Mouse (Mus musculus): ENCODE measurements around the gene Mlip.
A peak's percentile ranks its signal among the peaks of the same experiment; 100 is the strongest.

The Mlip gene

GRCm38 (mm10) chr9:77172044-77172443 is 180.7 kb downstream of the Mlip start:
- DNase-seq, result no peak

GRCm38 (mm10) chr9:77165877-77166276 is 186.9 kb downstream of the Mlip start:
- no peak for DNase-seq

DNA sequence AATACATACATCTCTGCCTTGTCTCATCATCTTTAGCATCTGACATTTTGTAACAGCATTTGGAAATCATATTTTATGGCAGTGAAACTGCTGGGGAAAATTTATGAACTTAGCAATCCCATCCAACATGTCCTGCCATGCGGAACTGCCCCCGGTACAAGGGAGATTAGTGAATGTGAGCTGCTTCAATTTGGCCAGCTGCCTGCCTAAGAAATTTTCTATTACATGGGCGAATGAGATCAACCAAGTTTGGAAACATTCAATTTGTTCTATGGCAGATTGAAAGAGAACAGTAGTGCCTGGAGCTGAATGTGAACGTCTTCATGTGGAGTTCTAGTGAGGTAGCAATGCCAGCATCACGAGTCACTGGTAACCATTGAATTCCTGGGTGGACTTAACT is 191.0 kb downstream of the Mlip start:
- no peak for DNase-seq

- DNase-seq, result no peak
Observed at GRCm38 (mm10) chr9:77160277-77160926, 192.4 kb downstream of the Mlip start.

- DNase-seq, result no peak
Observed at GRCm38 (mm10) chr9:77148518-77149257, 204.1 kb downstream of the Mlip start.

- no peak for DNase-seq
Observed at GRCm38 (mm10) chr9:77119735-77120134, 233.0 kb downstream of the Mlip start.

DNA sequence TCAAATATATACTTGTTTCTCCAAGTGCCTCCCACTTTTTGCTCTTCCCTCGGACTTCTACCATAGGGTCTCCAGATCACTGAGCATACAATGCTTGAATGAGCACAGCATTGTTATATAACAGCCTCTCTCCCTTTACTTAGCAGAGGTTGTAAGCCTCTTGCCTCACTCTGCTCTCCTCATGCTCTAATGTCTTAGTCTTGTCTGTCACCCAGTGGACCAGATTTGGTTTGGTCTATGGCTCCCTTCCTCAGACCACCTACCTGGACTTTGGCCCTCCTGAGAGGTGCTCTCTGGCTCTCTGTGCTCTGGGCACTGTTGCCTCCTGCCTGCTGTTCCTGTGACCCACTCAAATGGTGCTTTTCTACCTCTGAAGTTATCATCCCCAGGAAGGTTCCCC is 255.9 kb downstream of the Mlip start:
- no peak for DNase-seq

DNA sequence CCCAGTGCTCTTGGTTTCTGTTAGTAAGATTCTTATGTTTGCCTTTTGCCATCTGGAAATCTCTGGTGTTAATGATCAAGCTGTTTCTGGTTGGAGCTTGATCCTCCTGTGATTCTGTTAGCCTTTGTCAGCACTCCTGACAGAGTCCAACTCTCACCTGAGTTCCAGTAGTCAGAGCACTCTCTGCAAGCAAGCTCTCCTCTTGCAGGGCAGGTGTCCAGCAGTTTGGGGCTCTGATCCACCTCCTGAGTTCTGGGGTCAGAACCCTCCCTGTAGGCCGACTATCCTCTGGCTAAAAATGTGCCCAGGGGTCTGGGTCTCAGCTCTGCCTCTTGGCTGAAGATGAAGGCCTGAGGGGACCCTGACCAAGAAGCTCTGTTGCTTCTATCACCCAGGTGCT is 269.5 kb downstream of the Mlip start:
- DNase-seq, result peak; percentile 39

GRCm38 (mm10) chr9:77071676-77072075 is 281.1 kb downstream of the Mlip start:
- DNase-seq, result peak; percentile 19

- no peak for DNase-seq
Observed at GRCm38 (mm10) chr9:77056611-77057010, 296.2 kb downstream of the Mlip start.

DNA sequence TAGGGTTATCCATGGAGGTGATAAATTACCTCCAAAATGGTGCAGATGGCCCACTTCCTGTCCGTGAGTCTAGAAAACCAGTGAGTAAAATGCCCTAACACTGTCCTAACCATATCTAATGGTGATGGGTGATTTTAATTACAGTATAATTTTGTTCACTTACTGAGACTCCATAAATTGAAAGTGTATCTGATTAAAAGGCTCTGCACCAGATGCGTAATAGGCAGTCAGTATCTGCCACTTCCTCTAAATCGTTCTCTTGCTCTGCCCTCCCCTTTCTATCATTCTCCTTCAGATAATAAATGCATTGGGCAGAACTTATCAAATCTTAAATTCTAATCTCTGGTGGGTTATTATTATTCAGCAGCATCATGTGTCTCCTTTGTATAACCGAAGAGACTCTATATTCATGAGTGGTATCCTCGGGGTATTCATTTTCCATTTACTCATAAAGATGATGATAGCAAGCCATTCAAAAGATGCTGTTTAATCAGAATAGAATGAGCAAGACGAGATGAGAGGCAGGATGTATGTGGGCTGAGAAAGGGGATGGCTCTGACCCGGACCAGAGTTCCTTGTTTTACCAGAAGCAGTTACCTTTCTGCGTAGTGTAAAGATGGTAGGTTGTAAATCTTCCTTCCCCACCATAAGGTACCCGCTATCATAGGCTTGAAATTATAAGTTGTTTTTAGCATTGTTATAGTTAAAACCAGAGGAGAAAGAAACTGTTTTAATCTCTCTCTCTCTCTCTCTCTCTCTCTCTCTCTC is 298.2 kb downstream of the Mlip start:
- DNase-seq, result no peak
